Comparison of ENCODE assay signal across 25 mouse cellular contexts in genomic region chr2:134972376-134972775, GRCm38 (mm10).
DNase-seq lines count a peak whose midpoint lies in the region; ATAC-seq and TF ChIP-seq lines count a peak whose summit lies in the region.
"Had no signal": no experiment of that assay in that cellular context is flagged by ENCODE, and none has a peak within 500 bp of the region (broad histone marks: within the 10 kb centered on the region; RNA-seq: fewer than 3 reads in every experiment).

No protein-coding gene starts in this region.

- no peaks in the 10 kb centered on the region for H3K9me3 ChIP-seq in liver, embryonic 11.5 days (ENCODE audit: control insufficient read depth, low read length)
- H3K9me3 ChIP-seq: embryonic facial prominence, embryonic 12.5 days; forebrain, embryonic 10.5 days; forebrain, embryonic 13.5 days; heart, embryonic 10.5 days; heart, embryonic 13.5 days; hindbrain, embryonic 12.5 days; hindbrain, embryonic 15.5 days had no signal

- no peak for ATAC-seq in liver, embryonic 11.5 days (replicated peaks; ENCODE audit: low FRiP score)
- ATAC-seq: forebrain, embryonic 13.5 days; forebrain, embryonic 16.5 days had no signal

- no peak overlapping the region for H3K4me3 ChIP-seq in layer of hippocampus, adult 2 months
- H3K4me3 ChIP-seq in liver, embryonic 11.5 days (ENCODE audit: low read depth, low read length): no peak overlapping the region
- H3K4me3 ChIP-seq: embryonic facial prominence, embryonic 12.5 days; erythroblast, embryonic 14.5 days; forebrain, embryonic 10.5 days; forebrain, embryonic 13.5 days; heart, adult 2 months; heart, embryonic 10.5 days; heart, embryonic 13.5 days; hindbrain, embryonic 12.5 days; hindbrain, embryonic 15.5 days had no signal

- no peaks in the 10 kb centered on the region for H3K36me3 ChIP-seq in liver, embryonic 11.5 days (ENCODE audit: control insufficient read depth, insufficient read depth, low read length)
- H3K36me3 ChIP-seq: embryonic facial prominence, embryonic 12.5 days; forebrain, embryonic 10.5 days; heart, embryonic 10.5 days; heart, embryonic 13.5 days; hindbrain, embryonic 12.5 days; hindbrain, embryonic 15.5 days had no signal

- no peak overlapping the region for H3K4me2 ChIP-seq in liver, embryonic 11.5 days
- H3K4me2 ChIP-seq: embryonic facial prominence, embryonic 12.5 days; forebrain, embryonic 13.5 days; heart, embryonic 13.5 days; hindbrain, embryonic 12.5 days; hindbrain, embryonic 15.5 days had no signal

- H3K27me3 ChIP-seq in liver, embryonic 11.5 days (replicated peaks; ENCODE audit: control insufficient read depth, insufficient read depth, low read length): no peaks in the 10 kb centered on the region
- H3K27me3 ChIP-seq: embryonic facial prominence, embryonic 12.5 days; forebrain, embryonic 13.5 days; heart, embryonic 13.5 days; hindbrain, embryonic 12.5 days; hindbrain, embryonic 15.5 days had no signal

- peak overlapping the region; percentile 60 for H3K27ac ChIP-seq in layer of hippocampus, adult 2 months
- no peak overlapping the region for H3K27ac ChIP-seq in liver, embryonic 11.5 days (ENCODE audit: low read depth, low read length)
- H3K27ac ChIP-seq: embryonic facial prominence, embryonic 12.5 days; forebrain, embryonic 10.5 days; forebrain, embryonic 13.5 days; heart, adult 2 months; heart, embryonic 10.5 days; heart, embryonic 13.5 days; hindbrain, embryonic 12.5 days; hindbrain, embryonic 15.5 days had no signal

- 88% methylated on average over 6 of the region's 6 CpGs for WGBS in liver, embryonic 11.5 days

- H3K9ac ChIP-seq in liver, embryonic 11.5 days (ENCODE audit: low read depth, low read length): no peak overlapping the region
- H3K9ac ChIP-seq: embryonic facial prominence, embryonic 12.5 days; forebrain, embryonic 13.5 days; heart, embryonic 13.5 days; hindbrain, embryonic 12.5 days; hindbrain, embryonic 15.5 days had no signal

- no peak for DNase-seq in layer of hippocampus, adult 2 months (ENCODE audit: low spot score in 2 of 2)
- no peak for DNase-seq in layer of hippocampus, adult 9-11 months
- peak; percentile 57 for DNase-seq in 3T3-L1 (ENCODE audit: low read depth, low spot score)
- peak; percentile 40 for DNase-seq in Muller cell, postnatal 12 days (ENCODE audit: inconsistent ontology term)
- DNase-seq in fibroblast of lung, adult 2 months (ENCODE audit: low read depth): peak; percentile 24
- no peak for DNase-seq in liver, embryonic 11.5 days (ENCODE audit: low spot score)
- DNase-seq: adrenal gland, adult 8-10 months; adrenal gland, postnatal 25 days; cerebellum, adult 18-20 months; cerebellum, adult 9-10 months; cerebellum, postnatal 14 days; gastrocnemius, postnatal 10 days; gastrocnemius, postnatal 36 days; heart, adult 2 months; heart, postnatal 14 days; heart, postnatal 4 days had no signal

- no peak for TF ChIP-seq CTCF in layer of hippocampus, adult 2 months (conservative IDR thresholded peaks at IDR 0.05)

- H3K4me1 ChIP-seq in liver, embryonic 11.5 days (replicated peaks; ENCODE audit: control insufficient read depth, insufficient read depth, low read length): no peaks in the 10 kb centered on the region
- H3K4me1 ChIP-seq: heart, embryonic 10.5 days had no signal

Comparison
In these comparisons a context has a peak if more than half of its experiments do, and no peak if none do; other contexts are left out.
1. DNase-seq: peak in 3T3-L1 (single experiment), Muller cell, postnatal 12 days (single experiment) and fibroblast of lung, adult 2 months (single experiment); none in layer of hippocampus, adult 2 months (0 of 2), layer of hippocampus, adult 9-11 months (single experiment) and liver, embryonic 11.5 days (single experiment).